Mouse (Mus musculus) stomach, embryonic 16.5 days (tissue): ENCODE results near the gene Zfp2. TPM values are rescaled to one million over a fixed set of nuclear protein-coding genes. Genes with fewer than 3 reads are reported as not detected.

Experiments used
- ATAC-seq: fragments of 200-750 bp; cut with Nextera tagmentation; 2 replicates; pipeline ENCODE4 v1.8.0; 2017; ENCODE audit warnings: moderate number of reproducible peaks, moderate TSS enrichment; ENCODE audit not compliant: insufficient read depth, low FRiP score
- H3K27ac ChIP-seq: fragments of 300-500 bp; sonication (generic); 2 replicates; pipeline ENCODE4 v1.5.1; 2014; ENCODE audit warnings: low read length
- H3K27me3 ChIP-seq: fragments of 300-500 bp; sonication (generic); 2 replicates; pipeline ENCODE4 v1.6.1; 2014; ENCODE audit warnings: low read length, control low read depth, mixed read lengths; ENCODE audit not compliant: control insufficient read depth, insufficient read depth
- H3K36me3 ChIP-seq: fragments of 300-500 bp; sonication (generic); 2 replicates; pipeline ENCODE4 v1.6.1; 2014; ENCODE audit warnings: low read length; ENCODE audit not compliant: control insufficient read depth, insufficient read depth
- H3K4me1 ChIP-seq: fragments of 300-500 bp; sonication (generic); 2 replicates; pipeline ENCODE4 v1.6.1; 2014; ENCODE audit warnings: low read length, control low read depth, mixed read lengths; ENCODE audit not compliant: control insufficient read depth, insufficient read depth
- H3K4me2 ChIP-seq: fragments of 300-500 bp; sonication (generic); 2 replicates; pipeline ENCODE4 v1.6.1; 2014; ENCODE audit warnings: low read depth, low read length, mixed read lengths
- H3K4me3 ChIP-seq: fragments of 300-500 bp; sonication (generic); replicated peaks from 2 replicates; pipeline ENCODE4 v1.5.1; 2014; ENCODE audit warnings: mild to moderate bottlenecking, low read length
- H3K9ac ChIP-seq: fragments of 300-500 bp; sonication (generic); 2 replicates; pipeline ENCODE4 v1.6.1; 2014; ENCODE audit warnings: low read length
- H3K9me3 ChIP-seq: fragments of 300-500 bp; sonication (generic); replicated peaks from 2 replicates; pipeline ENCODE4 v1.6.1; 2016; ENCODE audit warnings: low read length, control low read depth; ENCODE audit not compliant: control insufficient read depth
- WGBS: fragments of 180-500 bp; shearing (Covaris S2); extraction: QIAGEN DNeasy Blood & Tissue Kit; methylation state at CpG from one replicate; pipeline ENCODE4 v1.1.7; 2014; 5-methylcytosine and 5-hydroxymethylcytosine counted together
- polyA plus RNA-seq: library from polyadenylated mRNA; unstranded; fragments of >200 nt; fragmentation: Nextera tagmentation; extraction: Ambion mirVana; gene quantifications from 2 replicates; pipeline ENCODE4 v1.2.1, GENCODE M21; 2015

The Zfp2 gene
- polyA plus RNA-seq, 1 experiment from 2014 or later: 11.6 TPM

- Histone ChIP-seq H3K27me3 (no peaks in the 10 kb centered on the region), H3K4me1 (peaks cover 7% of the 10 kb centered on the region), H3K4me3 (peak overlapping the region; percentile 52), H3K36me3 (no peaks in the 10 kb centered on the region), H3K9ac (peak overlapping the region; percentile 73), H3K9me3 (no peaks in the 10 kb centered on the region), H3K4me2 (peak overlapping the region; percentile 66), H3K27ac (peak overlapping the region; percentile 53; the same call in 1 of the 2 replicates)
- 7% methylated on average over 10 of the region's 10 CpGs for WGBS
- ATAC-seq: peak; percentile 6; the same call in 1 of the 2 replicates
Measured at GRCm38 (mm10) chr11:50886933-50887293, 29.1 kb downstream of the Zfp2 start.

GRCm38 (mm10) chr11:50886231-50886932, 29.6 kb downstream of the Zfp2 start:
- 41% methylated on average over 8 of the region's 8 CpGs for WGBS
- H3K36me3 ChIP-seq: no peaks in the 10 kb centered on the region
- no peaks in the 10 kb centered on the region for H3K9me3 ChIP-seq
- H3K4me2 ChIP-seq: peak overlapping the region; percentile 66
- H3K4me3 ChIP-seq: peak overlapping the region; percentile 52
- no peak overlapping the region for H3K27ac ChIP-seq
- H3K4me1 ChIP-seq: peaks cover 7% of the 10 kb centered on the region
- no peak for ATAC-seq
- peak overlapping the region; percentile 73 for H3K9ac ChIP-seq
- no peaks in the 10 kb centered on the region for H3K27me3 ChIP-seq

GRCm38 (mm10) chr11:50883756-50884155, 32.2 kb downstream of the Zfp2 start:
- no peak overlapping the region for H3K9ac ChIP-seq
- ATAC-seq: no peak
- H3K9me3 ChIP-seq: no peaks in the 10 kb centered on the region
- H3K27ac ChIP-seq: no peak overlapping the region
- no peaks in the 10 kb centered on the region for H3K27me3 ChIP-seq
- no peak overlapping the region for H3K4me3 ChIP-seq
- no peak overlapping the region for H3K4me2 ChIP-seq
- H3K36me3 ChIP-seq: 0 out of 2 replicates have a peak, but pooled peaks cover 3% of the 10 kb centered on the region
- peaks cover 7% of the 10 kb centered on the region for H3K4me1 ChIP-seq
- WGBS: 80% methylated on average over 3 of the region's 3 CpGs

DNA sequence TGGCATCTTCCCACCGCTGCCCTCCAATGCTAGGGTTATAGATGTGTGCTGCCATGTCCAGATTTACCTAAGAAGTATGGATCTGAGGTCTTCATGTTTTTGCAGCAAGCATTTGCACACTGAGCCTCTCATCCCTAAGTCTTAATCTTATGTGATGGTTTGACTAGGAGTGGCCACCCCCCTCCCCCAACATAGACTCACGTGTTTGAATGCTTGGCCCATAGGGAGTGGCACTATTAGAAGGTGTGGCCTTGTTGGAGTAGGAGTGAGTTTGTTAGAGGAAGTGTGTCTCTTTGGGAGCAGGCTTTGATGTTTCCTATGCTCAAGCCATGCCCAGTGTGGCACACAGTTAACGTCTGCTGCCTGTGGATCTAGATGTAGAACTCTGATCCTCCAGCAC, 37.3 kb downstream of the Zfp2 start:
- Histone ChIP-seq H3K4me2 (no peak overlapping the region), H3K4me3 (no peak overlapping the region), H3K9me3 (peaks cover 15% of the 10 kb centered on the region), H3K36me3 (peaks cover 25% of the 10 kb centered on the region), H3K27me3 (no peaks in the 10 kb centered on the region), H3K9ac (no peak overlapping the region), H3K27ac (no peak overlapping the region), H3K4me1 (no peaks in the 10 kb centered on the region)
- WGBS: 92% methylated on average over 3 of the region's 3 CpGs
- ATAC-seq: no peak

DNA sequence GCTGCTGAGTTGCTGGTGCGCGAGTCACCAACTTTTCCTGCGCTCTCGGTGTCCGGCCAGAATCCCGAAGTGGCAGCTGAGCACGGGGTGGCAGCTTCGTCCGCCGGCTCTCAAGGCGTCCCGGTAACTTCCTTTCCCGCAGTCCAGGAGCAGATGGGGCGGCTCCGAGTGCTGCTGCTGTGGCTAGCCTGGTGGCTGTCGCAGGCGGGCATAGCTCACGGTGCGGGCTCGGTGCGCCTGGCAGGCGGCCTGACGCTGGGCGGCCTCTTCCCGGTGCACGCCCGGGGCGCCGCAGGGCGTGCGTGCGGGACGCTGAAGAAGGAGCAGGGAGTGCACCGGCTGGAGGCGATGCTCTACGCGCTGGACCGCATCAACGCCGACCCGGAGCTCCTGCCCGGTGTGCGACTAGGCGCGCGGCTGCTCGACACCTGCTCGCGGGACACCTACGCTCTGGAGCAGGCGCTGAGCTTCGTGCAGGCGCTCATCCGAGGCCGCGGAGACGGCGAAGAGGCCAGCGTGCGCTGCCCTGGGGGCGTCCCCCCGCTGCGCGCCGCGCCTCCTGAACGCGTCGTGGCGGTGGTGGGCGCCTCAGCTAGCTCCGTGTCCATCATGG, 64.9 kb downstream of the Zfp2 start:
- ATAC-seq: 0 out of 2 replicates have a peak, but pooled peaks have one; percentile 50
- no peaks in the 10 kb centered on the region for H3K36me3 ChIP-seq
- peak overlapping the region; percentile 71 for H3K4me2 ChIP-seq
- H3K9ac ChIP-seq: peak overlapping the region; percentile 27; the same call in 1 of the 2 replicates
- H3K9me3 ChIP-seq: no peaks in the 10 kb centered on the region
- peak overlapping the region; percentile 45 for H3K4me3 ChIP-seq
- H3K4me1 ChIP-seq: 0 out of 2 replicates have a peak, but pooled peaks cover 4% of the 10 kb centered on the region
- WGBS: under 1% methylated on average over 72 of the region's 72 CpGs
- no peak overlapping the region for H3K27ac ChIP-seq
- H3K27me3 ChIP-seq: peaks cover 53% of the 10 kb centered on the region

- Histone ChIP-seq H3K9ac (peak within 1 kb of the TSS; percentile 27; the same call in 1 of the 2 replicates), H3K36me3 (no peaks in the 10 kb centered on the region), H3K4me2 (peak within 1 kb of the TSS; percentile 71), H3K4me3 (peak within 1 kb of the TSS; percentile 45), H3K9me3 (no peaks in the 10 kb centered on the region), H3K27ac (no peak within 1 kb of the TSS), H3K27me3 (peaks cover 53% of the 10 kb centered on the region), H3K4me1 (0 out of 2 replicates have a peak, but pooled peaks cover 4% of the 10 kb centered on the region)
- 2% methylated on average over 11 of the region's 11 CpGs for WGBS
- ATAC-seq: no peak
Measured at GRCm38 (mm10) chr11:50850177-50850735, 65.7 kb downstream of the Zfp2 start, which contains the start of gene Grm6. Grm6 (plus strand) TSS chr11:50850685.

DNA sequence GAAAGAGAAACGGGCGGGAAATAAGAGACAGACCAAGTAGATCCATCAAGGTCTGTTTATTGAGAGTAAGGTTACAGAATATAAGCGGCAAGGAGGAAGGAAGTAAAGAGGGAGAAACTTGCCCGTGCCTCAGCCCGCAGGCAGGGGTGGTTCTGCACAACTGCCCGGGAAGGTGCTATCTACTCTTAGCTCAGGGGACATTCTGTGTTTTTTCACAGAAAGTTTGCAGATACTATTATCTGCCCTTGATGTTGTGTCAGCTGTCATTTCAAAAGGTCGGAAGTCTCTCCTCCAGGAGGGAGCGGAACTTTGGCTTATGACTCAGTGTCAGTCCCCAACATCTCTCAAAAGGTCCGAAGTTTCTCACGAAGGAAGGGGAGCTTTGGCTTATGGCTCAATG, 66.7 kb downstream of the Zfp2 start:
- Histone ChIP-seq H3K4me3 (no peak overlapping the region), H3K4me1 (0 out of 2 replicates have a peak, but pooled peaks cover 4% of the 10 kb centered on the region), H3K4me2 (no peak overlapping the region), H3K27me3 (peaks cover 53% of the 10 kb centered on the region), H3K9ac (no peak overlapping the region), H3K27ac (no peak overlapping the region), H3K36me3 (no peaks in the 10 kb centered on the region), H3K9me3 (no peaks in the 10 kb centered on the region)
- WGBS: 2% methylated on average over 10 of the region's 10 CpGs
- ATAC-seq: no peak
